Mouse (Mus musculus): Measurements from ENCODE around the gene Pgm2.

DNA sequence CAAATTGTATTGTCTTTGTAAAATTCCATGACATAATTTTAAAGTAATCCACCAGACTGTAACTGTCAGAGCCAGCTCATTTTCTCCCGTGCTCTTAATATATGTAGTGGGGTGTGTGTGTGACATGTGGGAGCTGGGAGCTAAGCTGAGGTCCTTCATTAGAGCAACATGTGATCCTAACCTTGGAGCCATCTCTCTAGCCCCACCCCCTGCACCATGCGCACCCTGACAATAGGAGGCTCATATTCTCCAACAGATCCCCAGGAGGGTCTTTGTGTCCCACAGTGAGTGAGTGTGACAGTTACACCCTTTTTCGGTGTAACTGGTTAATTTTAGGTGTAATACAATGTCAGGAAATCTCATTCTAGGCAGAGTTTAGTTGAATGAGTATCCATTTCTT is 80.1 kb downstream of the Pgm2 start:
- TF ChIP-seq CTCF (IDR thresholded peaks at IDR 0.05) (no peak), EP300 (IDR thresholded peaks at IDR 0.05) (no peak)
